ENCODE assay signal across 19 mouse cellular contexts in genomic region chr3:132831179-132831873, GRCm38 (mm10).
DNase-seq lines count a peak whose midpoint lies in the region; ATAC-seq and TF ChIP-seq lines count a peak whose summit lies in the region.
"Had no signal": no experiment of that assay in that cellular context is flagged by ENCODE, and none has a peak within 500 bp of the region (broad histone marks: within the 10 kb centered on the region; RNA-seq: fewer than 3 reads in every experiment).

No protein-coding gene starts in this region.

- H3K36me3 ChIP-seq in heart, embryonic 12.5 days = 0 out of 2 replicates have a peak, but pooled peaks cover 2% of the 10 kb centered on the region
- no peaks in the 10 kb centered on the region for H3K36me3 ChIP-seq in heart, embryonic 16.5 days (ENCODE audit: control insufficient read depth, insufficient read depth)
- peaks cover 2% of the 10 kb centered on the region; the same call in 1 of the 2 replicates for H3K36me3 ChIP-seq in lung, embryonic 16.5 days (ENCODE audit: control insufficient read depth, insufficient read depth, low read length)

- DNase-seq in heart, postnatal 25 days (ENCODE audit: low spot score) = no peak
- no peak for DNase-seq in heart, postnatal 10 days
- no peak for DNase-seq in lung, adult 2 months
- DNase-seq: adrenal gland, adult 2 months; adrenal gland, postnatal 25 days; cerebellum, adult 18-20 months; cerebellum, adult 9-11 months; cerebellum, postnatal 36 days; gastrocnemius, adult 2 months; gastrocnemius, postnatal 25 days; heart, postnatal 4 days; kidney, adult 8-10 months had no signal

- H3K4me3 ChIP-seq in heart, embryonic 12.5 days = no peak overlapping the region
- H3K4me3 ChIP-seq in heart, embryonic 16.5 days (ENCODE audit: low read length) = no peak overlapping the region
- no peak overlapping the region for H3K4me3 ChIP-seq in lung, embryonic 16.5 days (ENCODE audit: low read length)
- no peak overlapping the region for H3K4me3 ChIP-seq in lung, adult 2 months (replicated peaks; ENCODE audit: extremely low read depth, low read depth, low read length)
- H3K4me3 ChIP-seq: embryonic facial prominence, embryonic 13.5 days; gastrocnemius, adult 2 months; hindbrain, embryonic 13.5 days had no signal

- no peak for TF ChIP-seq POLR2A in lung, adult 2 months (IDR thresholded peaks at IDR 0.05; ENCODE audit: borderline replicate concordance, extremely low read depth, low read depth, low read length)

- H3K4me2 ChIP-seq in heart, embryonic 12.5 days = peak overlapping the region; percentile 49
- peak overlapping the region; percentile 10; the same call in 1 of the 2 replicates for H3K4me2 ChIP-seq in heart, embryonic 16.5 days (ENCODE audit: low read depth, low read length)
- H3K4me2 ChIP-seq in lung, embryonic 16.5 days (ENCODE audit: low read depth, low read length) = no peak overlapping the region
- H3K4me2 ChIP-seq: embryonic facial prominence, embryonic 13.5 days; hindbrain, embryonic 13.5 days had no signal

- 35% methylated on average over 16 of the region's 16 CpGs for WGBS in heart, embryonic 12.5 days
- WGBS in heart, embryonic 16.5 days = 31% methylated on average over 16 of the region's 16 CpGs
- 50% methylated on average over 16 of the region's 16 CpGs for WGBS in lung, embryonic 16.5 days
- 74% methylated on average over 16 of the region's 16 CpGs for WGBS in lung, adult 2 months

- TF ChIP-seq CTCF in lung, adult 2 months (IDR thresholded peaks at IDR 0.05; ENCODE audit: insufficient read depth, low read length) = no peak

- peak; percentile 84 for ATAC-seq in heart, embryonic 12.5 days (ENCODE audit: insufficient number of reproducible peaks, low FRiP score)
- ATAC-seq in heart, embryonic 16.5 days (replicated peaks; ENCODE audit: extremely low read depth, insufficient read depth, low FRiP score) = peak; percentile 18; the same call in 1 of the 2 replicates
- ATAC-seq in lung, embryonic 16.5 days (ENCODE audit: low read depth) = peak; percentile 30; the same call in 1 of the 2 replicates
- ATAC-seq: forebrain, embryonic 14.5 days; intestine, postnatal 0 days had no signal

- H3K27me3 ChIP-seq in heart, embryonic 12.5 days (replicated peaks) = no peaks in the 10 kb centered on the region
- H3K27me3 ChIP-seq in heart, embryonic 16.5 days (ENCODE audit: control insufficient read depth, insufficient read depth, low read length) = no peaks in the 10 kb centered on the region
- H3K27me3 ChIP-seq in lung, embryonic 16.5 days (ENCODE audit: control insufficient read depth, insufficient read depth, low read depth, low read length) = no peaks in the 10 kb centered on the region
- H3K27me3 ChIP-seq: embryonic facial prominence, embryonic 13.5 days; hindbrain, embryonic 13.5 days had no signal

- H3K9me3 ChIP-seq in heart, embryonic 12.5 days (replicated peaks) = no peaks in the 10 kb centered on the region
- no peaks in the 10 kb centered on the region for H3K9me3 ChIP-seq in heart, embryonic 16.5 days (replicated peaks; ENCODE audit: control insufficient read depth, low read length)
- H3K9me3 ChIP-seq in lung, embryonic 16.5 days (ENCODE audit: control insufficient read depth, low read length) = no peaks in the 10 kb centered on the region
- H3K9me3 ChIP-seq: embryonic facial prominence, embryonic 13.5 days; hindbrain, embryonic 13.5 days had no signal

- peaks cover 30% of the 10 kb centered on the region for H3K4me1 ChIP-seq in heart, embryonic 12.5 days (replicated peaks)
- peaks cover 10% of the 10 kb centered on the region for H3K4me1 ChIP-seq in heart, embryonic 16.5 days (ENCODE audit: control insufficient read depth, insufficient read depth, low read length)
- peaks cover 3% of the 10 kb centered on the region; the same call in 1 of the 2 replicates for H3K4me1 ChIP-seq in lung, embryonic 16.5 days (replicated peaks; ENCODE audit: control insufficient read depth, insufficient read depth, low read length)
- H3K4me1 ChIP-seq in lung, adult 2 months (ENCODE audit: control insufficient read depth, insufficient read depth, low read length) = 0 out of 2 replicates have a peak, but pooled peaks cover 2% of the 10 kb centered on the region
- H3K4me1 ChIP-seq: hindbrain, embryonic 13.5 days had no signal

- intact Hi-C loops in heart, postnatal 25 days (cut with DNase I) = no loop called here
- intact Hi-C loops in heart, postnatal 10 days (cut with DNase I) = no loop called here

- no peak overlapping the region for H3K9ac ChIP-seq in heart, embryonic 12.5 days
- H3K9ac ChIP-seq in heart, embryonic 16.5 days (ENCODE audit: low read length) = no peak overlapping the region
- no peak overlapping the region for H3K9ac ChIP-seq in lung, embryonic 16.5 days (ENCODE audit: low read length)
- H3K9ac ChIP-seq: embryonic facial prominence, embryonic 13.5 days; hindbrain, embryonic 13.5 days had no signal

- peak overlapping the region; percentile 74 for H3K27ac ChIP-seq in heart, embryonic 12.5 days (ENCODE audit: poor library complexity, severe bottlenecking)
- H3K27ac ChIP-seq in heart, embryonic 16.5 days (ENCODE audit: low read length) = no peak overlapping the region
- no peak overlapping the region for H3K27ac ChIP-seq in lung, embryonic 16.5 days (ENCODE audit: low read length)
- H3K27ac ChIP-seq: embryonic facial prominence, embryonic 13.5 days; gastrocnemius, adult 2 months; hindbrain, embryonic 13.5 days had no signal

Comparison
In these comparisons a context has a peak if more than half of its experiments do, and no peak if none do; other contexts are left out.
1. ATAC-seq: peak in every context shown above with its lines; median percentile 84 in heart, embryonic 12.5 days; 30 in lung, embryonic 16.5 days; 18 in heart, embryonic 16.5 days.